13 mouse cellular contexts compared by ENCODE assay signal in genomic region chr16:33795106-33795505, GRCm38 (mm10). TPM values are rescaled to one million over a fixed set of nuclear protein-coding genes. Genes with fewer than 3 reads are reported as not detected.
"Had no signal": no experiment of that assay in that cellular context is flagged by ENCODE, and none has a peak within 500 bp of the region (broad histone marks: within the 10 kb centered on the region; RNA-seq: fewer than 3 reads in every experiment).

No protein-coding gene starts in this region.

- ATAC-seq: midbrain, embryonic 16.5 days had no signal

- H3K4me3 ChIP-seq: left cerebral cortex, adult 2 months; limb, embryonic 15.5 days; lung, embryonic 15.5 days; midbrain, embryonic 12.5 days; neural tube, embryonic 13.5 days had no signal

- H3K4me1 ChIP-seq: limb, embryonic 15.5 days; lung, embryonic 15.5 days; midbrain, embryonic 12.5 days; neural tube, embryonic 13.5 days had no signal

- DNase-seq: kidney, adult 18-20 months; kidney, postnatal 14 days; lung, postnatal 36 days; retina, postnatal 1 day; right cerebral cortex, postnatal 14 days; thymus, postnatal 36 days had no signal

- H3K27me3 ChIP-seq: limb, embryonic 15.5 days; lung, embryonic 15.5 days; midbrain, embryonic 12.5 days; neural tube, embryonic 13.5 days had no signal

- H3K36me3 ChIP-seq: limb, embryonic 15.5 days; lung, embryonic 15.5 days; midbrain, embryonic 12.5 days; neural tube, embryonic 13.5 days had no signal

- H3K9ac ChIP-seq: limb, embryonic 15.5 days; lung, embryonic 15.5 days; midbrain, embryonic 12.5 days; neural tube, embryonic 13.5 days had no signal

- H3K4me2 ChIP-seq: limb, embryonic 15.5 days; lung, embryonic 15.5 days; midbrain, embryonic 12.5 days; neural tube, embryonic 13.5 days had no signal

- H3K9me3 ChIP-seq: limb, embryonic 15.5 days; lung, embryonic 15.5 days; midbrain, embryonic 12.5 days; neural tube, embryonic 13.5 days had no signal

- H3K27ac ChIP-seq: left cerebral cortex, adult 2 months; limb, embryonic 15.5 days; lung, embryonic 15.5 days; midbrain, embryonic 12.5 days; neural tube, embryonic 13.5 days had no signal

RNA-seq across cellular contexts. Expression of gene Muc13, which starts 1.3 kb away (rescaled TPM):
- total RNA-seq: layer of hippocampus, postnatal 25 days had no signal
- polyA plus RNA-seq: limb, embryonic 15.5 days; midbrain, embryonic 16.5 days; neural tube, embryonic 13.5 days had no signal
